Mouse (Mus musculus) hindbrain, postnatal 0 days (tissue): Measurements from ENCODE around the gene Dgcr2. TPM values are rescaled to one million over a fixed set of nuclear protein-coding genes. Genes with fewer than 3 reads are reported as not detected.

Source experiments
- ATAC-seq: fragments of 200-750 bp; cut with Nextera tagmentation; 2 replicates; pipeline ENCODE4 v1.8.0; 2017; ENCODE audit warnings: mild to moderate bottlenecking, moderate TSS enrichment, moderate library complexity
- DNase-seq: peaks from one replicate; pipeline ENCODE4 v3.0.0-alpha.2; 2015; ENCODE audit warnings: low spot score
- H3K27ac ChIP-seq: fragments of 300-500 bp; sonication (generic); 2 replicates; pipeline ENCODE4 v1.5.1; 2014; ENCODE audit warnings: mild to moderate bottlenecking
- H3K27me3 ChIP-seq: fragments of 300-500 bp; sonication (generic); 2 replicates; pipeline ENCODE4 v1.6.1; 2014; ENCODE audit warnings: low read length, mixed read lengths; ENCODE audit not compliant: insufficient read depth
- H3K36me3 ChIP-seq: fragments of 300-500 bp; sonication (generic); 2 replicates; pipeline ENCODE4 v1.6.1; 2014; ENCODE audit warnings: low read length, mixed read lengths; ENCODE audit not compliant: insufficient read depth
- H3K4me1 ChIP-seq: fragments of 300-500 bp; sonication (generic); 2 replicates; pipeline ENCODE4 v1.6.1; 2014; ENCODE audit warnings: antibody characterized with exemption, low read length, mixed read lengths; ENCODE audit not compliant: insufficient read depth
- H3K4me2 ChIP-seq: fragments of 300-500 bp; sonication (generic); 2 replicates; pipeline ENCODE4 v1.6.1; 2014; ENCODE audit warnings: low read depth, mild to moderate bottlenecking, low read length, moderate library complexity, mixed read lengths
- H3K4me3 ChIP-seq: fragments of 300-500 bp; sonication (generic); 2 replicates; pipeline ENCODE4 v1.5.1; 2014; ENCODE audit warnings: low read length
- H3K9ac ChIP-seq: fragments of 300-500 bp; sonication (generic); replicated peaks from 2 replicates; pipeline ENCODE4 v1.6.1; 2014; ENCODE audit warnings: mild to moderate bottlenecking, low read length, moderate library complexity, mixed read lengths
- H3K9me3 ChIP-seq: fragments of 300-500 bp; sonication (generic); 2 replicates; pipeline ENCODE4 v1.6.1; 2016; ENCODE audit warnings: low read length, mixed read lengths
- CTCF ChIP-seq: IDR thresholded peaks from 2 replicates; pipeline ENCODE4 v1.5.1; 2016; ENCODE audit warnings: antibody characterized with exemption, control low read depth, low read depth
- WGBS: fragments of 180-500 bp; shearing (Covaris S2); extraction: QIAGEN DNeasy Blood & Tissue Kit; methylation state at CpG from one replicate; pipeline ENCODE4 v1.1.7; 2014; 5-methylcytosine and 5-hydroxymethylcytosine counted together
- polyA plus RNA-seq: library from polyadenylated mRNA; unstranded; fragments of >200 nt; fragmentation: Nextera tagmentation; extraction: Ambion mirVana; gene quantifications from 2 replicates; pipeline ENCODE4 v1.2.1, GENCODE M21; 2015
- total RNA-seq: library from RNA; depleted of rRNA; stranded (reverse); fragments of >200 nt; gene quantifications from 2 replicates; pipeline ENCODE4 v1.2.3, GENCODE M21; 2014

The Dgcr2 gene
- total and polyA plus RNA-seq, 2 experiments from 2014 or later: 88.8 to 199 TPM

DNA sequence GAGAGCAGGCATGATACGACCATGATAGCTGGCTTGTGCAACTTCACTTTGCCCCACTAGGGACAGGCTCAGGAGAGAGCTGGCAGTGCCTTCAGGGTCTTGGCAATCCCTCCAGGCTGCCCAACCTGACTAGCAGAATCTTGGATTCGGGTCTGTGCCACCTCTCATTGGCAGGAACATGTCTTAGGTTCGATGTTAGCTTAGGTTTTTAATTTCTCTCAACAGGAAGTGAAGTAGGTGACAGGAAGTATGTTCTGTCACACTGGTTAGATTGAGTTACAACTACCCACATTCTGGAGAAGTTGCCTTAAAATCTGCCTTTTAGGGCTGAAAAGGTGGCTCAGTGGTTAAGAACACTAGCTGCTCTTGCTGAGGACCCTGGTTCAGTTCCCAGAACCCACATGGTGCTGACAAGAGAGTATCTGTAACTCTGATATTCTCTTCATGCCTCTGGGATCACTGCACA lies 36.1 kb upstream of the Dgcr2 start:
- no peak for ATAC-seq
- 64% methylated on average over 3 of the region's 3 CpGs for WGBS
- Histone ChIP-seq H3K4me3 (no peak overlapping the region), H3K27me3 (0 out of 2 replicates have a peak, but pooled peaks cover 4% of the 10 kb centered on the region), H3K4me2 (no peak overlapping the region), H3K4me1 (no peaks in the 10 kb centered on the region), H3K27ac (no peak overlapping the region), H3K36me3 (no peaks in the 10 kb centered on the region), H3K9me3 (no peaks in the 10 kb centered on the region), H3K9ac (no peak overlapping the region)
- no peak for DNase-seq
- TF ChIP-seq CTCF: peak; percentile 15; the same call in 1 of the 2 replicates

DNA sequence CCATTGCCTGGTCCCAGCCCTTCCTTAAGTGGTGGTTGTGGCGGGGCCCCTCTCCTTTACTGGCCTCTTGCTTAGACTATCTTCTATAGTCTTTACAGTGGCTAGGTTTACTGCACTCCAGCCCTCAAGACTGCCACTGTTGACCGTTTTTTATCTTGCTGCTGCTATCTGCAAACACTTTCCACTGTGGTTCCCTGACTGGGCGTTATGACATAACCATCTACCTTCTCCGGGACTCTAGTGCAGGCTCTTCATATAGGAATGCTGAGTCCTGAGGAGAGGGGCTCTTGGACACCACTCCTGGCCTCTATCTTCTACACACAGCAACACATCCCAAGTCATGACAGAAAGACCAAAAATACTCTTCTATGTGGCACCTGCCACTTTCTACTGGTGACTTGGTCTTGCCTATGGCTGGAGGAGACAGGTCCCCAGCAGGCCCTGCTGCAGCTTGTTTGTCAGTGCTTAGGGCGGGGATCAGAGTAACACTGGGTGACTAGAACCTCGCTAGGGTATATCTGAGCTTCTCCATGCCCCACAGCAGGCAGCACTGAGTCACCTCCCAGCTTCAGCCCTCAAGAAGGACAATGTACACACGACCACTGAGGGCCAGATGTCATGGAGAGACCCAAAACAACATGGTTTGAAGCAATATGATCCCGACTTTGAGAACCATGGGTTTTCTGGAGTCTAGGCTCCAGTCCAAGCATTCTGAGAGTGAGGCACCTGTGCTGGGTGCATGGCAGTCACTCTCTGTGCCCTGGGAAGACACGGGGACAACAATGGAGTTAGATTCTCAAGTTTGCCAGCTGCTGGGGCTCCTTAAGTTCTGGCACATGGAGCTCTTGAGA lies 35.5 kb upstream of the Dgcr2 start:
- no peak for DNase-seq
- 0 out of 2 replicates have a peak, but pooled peaks cover 4% of the 10 kb centered on the region for H3K27me3 ChIP-seq
- TF ChIP-seq CTCF: no peak
- H3K27ac ChIP-seq: no peak overlapping the region
- no peak overlapping the region for H3K4me3 ChIP-seq
- H3K9me3 ChIP-seq: no peaks in the 10 kb centered on the region
- WGBS: 69% methylated on average over 9 of the region's 9 CpGs
- H3K4me2 ChIP-seq: no peak overlapping the region
- ATAC-seq: no peak
- no peak overlapping the region for H3K9ac ChIP-seq
- H3K4me1 ChIP-seq: no peaks in the 10 kb centered on the region
- no peaks in the 10 kb centered on the region for H3K36me3 ChIP-seq

DNA sequence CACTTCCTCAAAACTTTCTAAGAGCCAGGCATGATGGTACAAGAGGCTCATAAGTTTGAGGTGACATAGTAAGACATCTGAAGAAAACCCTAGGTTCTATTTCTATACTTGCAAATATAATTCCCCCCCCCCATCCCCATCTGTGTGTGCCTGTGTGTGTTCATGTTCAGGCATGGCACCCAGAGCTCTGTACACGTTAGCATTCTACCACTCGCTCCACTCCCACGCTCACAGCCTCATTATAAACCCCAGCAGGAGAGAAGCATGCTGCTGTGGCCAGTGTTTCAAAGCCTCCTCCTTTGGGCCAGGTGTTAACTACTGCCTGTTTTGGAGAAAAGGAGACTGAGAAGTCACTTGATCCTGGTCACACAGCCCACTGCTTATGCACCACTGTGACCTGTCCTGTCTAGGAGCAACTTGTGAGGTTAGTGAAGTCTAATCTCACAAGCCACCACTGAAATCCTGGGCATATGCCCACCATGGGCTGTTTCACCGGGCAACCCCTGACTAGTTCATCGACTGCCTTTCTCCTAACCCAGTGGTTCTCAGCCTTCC lies 33.6 kb upstream of the Dgcr2 start:
- 72% methylated on average over 5 of the region's 5 CpGs for WGBS
- no peak overlapping the region for H3K27ac ChIP-seq
- ATAC-seq: no peak
- H3K27me3 ChIP-seq: 0 out of 2 replicates have a peak, but pooled peaks cover 4% of the 10 kb centered on the region
- H3K36me3 ChIP-seq: no peaks in the 10 kb centered on the region
- H3K9ac ChIP-seq: no peak overlapping the region
- H3K4me2 ChIP-seq: no peak overlapping the region
- H3K4me3 ChIP-seq: no peak overlapping the region
- no peaks in the 10 kb centered on the region for H3K9me3 ChIP-seq
- H3K4me1 ChIP-seq: peaks cover 3% of the 10 kb centered on the region
- no peak for TF ChIP-seq CTCF
- DNase-seq: no peak

DNA sequence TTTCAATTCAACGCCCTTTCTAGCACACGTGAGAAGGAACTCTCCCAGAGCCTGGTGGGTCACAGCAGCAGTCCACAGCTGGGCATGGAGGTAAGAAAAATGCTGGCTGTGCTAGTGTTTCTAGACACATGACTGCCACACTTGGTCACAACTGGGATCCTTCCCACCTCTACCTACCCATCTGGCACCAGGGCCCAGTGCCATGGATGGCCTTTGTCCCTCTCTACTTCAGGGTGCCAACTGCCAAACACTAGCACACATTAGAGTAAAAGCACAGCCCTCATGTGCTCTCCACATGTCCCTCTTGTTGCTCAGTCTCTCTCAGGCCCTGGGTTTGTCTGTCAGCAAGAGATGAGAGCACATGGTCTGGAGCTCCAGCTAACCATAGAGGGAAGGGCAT lies 31.3 kb upstream of the Dgcr2 start:
- ATAC-seq: no peak

DNA sequence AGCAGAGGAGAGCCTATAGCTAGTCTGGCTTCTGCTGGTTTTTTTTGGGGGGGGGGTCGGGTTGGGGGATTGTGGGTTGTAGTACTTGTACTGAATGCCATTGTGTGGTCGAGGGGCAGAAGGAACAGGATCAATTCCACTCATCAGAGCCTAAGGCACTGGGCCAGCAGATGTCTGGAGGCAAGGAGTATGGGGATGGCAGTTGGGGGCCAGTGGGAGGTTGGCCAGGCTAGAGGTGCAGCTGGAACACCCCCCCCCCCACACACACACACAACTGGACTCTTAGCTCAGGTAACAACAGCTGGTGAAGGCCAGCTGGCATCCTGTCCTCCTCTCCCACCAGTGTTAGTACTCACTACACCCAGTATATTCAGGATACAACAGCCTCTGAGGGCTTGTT lies 30.8 kb upstream of the Dgcr2 start:
- DNase-seq (no peak), ATAC-seq (peak; percentile 3)
- Histone ChIP-seq H3K4me1 (peaks cover 11% of the 10 kb centered on the region), H3K4me3 (no peak overlapping the region), H3K4me2 (no peak overlapping the region), H3K9ac (no peak overlapping the region), H3K36me3 (peaks cover 15% of the 10 kb centered on the region; the same call in 1 of the 2 replicates), H3K27me3 (no peaks in the 10 kb centered on the region), H3K9me3 (no peaks in the 10 kb centered on the region), H3K27ac (peak overlapping the region; percentile 84)
- TF ChIP-seq CTCF: no peak
- 9% methylated on average over 2 of the region's 2 CpGs for WGBS

More for the DNA sequence above, 31.3 kb upstream of the Dgcr2 start:
- Histone ChIP-seq H3K9me3 (no peaks in the 10 kb centered on the region), H3K36me3 (peaks cover 15% of the 10 kb centered on the region; the same call in 1 of the 2 replicates), H3K27me3 (no peaks in the 10 kb centered on the region), H3K4me2 (no peak overlapping the region), H3K4me1 (peaks cover 11% of the 10 kb centered on the region), H3K27ac (peak overlapping the region; percentile 84; the same call in 1 of the 2 replicates), H3K4me3 (no peak overlapping the region), H3K9ac (no peak overlapping the region)
- DNase-seq: no peak
- TF ChIP-seq CTCF: no peak
- 47% methylated on average over 2 of the region's 2 CpGs for WGBS

DNA sequence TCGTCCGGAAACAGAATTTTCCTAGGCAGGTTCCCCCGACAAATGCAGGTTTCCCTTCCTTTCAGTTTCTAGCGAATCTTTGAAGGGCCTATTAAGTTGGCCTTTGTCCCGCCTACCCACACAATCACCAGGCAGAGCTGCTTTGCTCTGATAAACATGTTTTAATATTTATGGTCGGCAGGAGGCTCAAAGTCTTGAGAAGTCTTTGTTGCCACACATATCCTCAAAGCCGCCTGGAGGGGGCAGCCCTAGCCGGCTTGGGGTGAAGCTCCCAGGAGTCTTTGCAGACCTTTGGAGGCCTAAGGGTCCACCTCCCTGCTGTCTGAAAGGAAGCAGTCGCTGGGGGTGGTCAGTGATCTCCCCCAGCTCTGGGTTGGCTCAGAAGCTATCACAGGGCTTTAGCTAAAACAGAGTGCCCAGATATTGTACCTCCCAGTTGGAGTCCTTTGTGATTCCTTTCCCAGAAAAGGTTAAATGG lies 30.3 kb upstream of the Dgcr2 start:
- H3K4me2 ChIP-seq: peak overlapping the region; percentile 80
- peak; percentile 88 for DNase-seq
- 1% methylated on average over 9 of the region's 9 CpGs for whole genome bisulfite sequencing
- H3K4me1 ChIP-seq: peaks cover 11% of the 10 kb centered on the region
- TF ChIP-seq CTCF: peak; percentile 77
- H3K4me3 ChIP-seq: peak overlapping the region; percentile 85
- peak; percentile 70 for ATAC-seq
- H3K27me3 ChIP-seq: no peaks in the 10 kb centered on the region
- H3K27ac ChIP-seq: peak overlapping the region; percentile 84
- no peaks in the 10 kb centered on the region for H3K9me3 ChIP-seq
- H3K9ac ChIP-seq: peak overlapping the region; percentile 81
- H3K36me3 ChIP-seq: peaks cover 15% of the 10 kb centered on the region; the same call in 1 of the 2 replicates
